Mouse (Mus musculus) thymus, postnatal 4 days (tissue): Measurements from ENCODE around the gene Clca3a1.
"Not testable (repeated sequence)": the region's sequence is repeated elsewhere in the genome, so short reads cannot be mapped to it uniquely, and the experiment has no call there.

Source experiments
- DNase-seq: peaks from one replicate; pipeline ENCODE4 v3.0.0; 2021

Clca3a1 gene

GRCm38 (mm10) chr3:144760592-144761309 is at the start of gene Clca3a1:
Gene Clca3a1, minus strand, starts transcription at chr3:144760977.
- DNase-seq = no peak

- DNase-seq = not testable (repeated sequence)
Measured at GRCm38 (mm10) chr3:144808153-144808925, 47.6 kb upstream of the Clca3a1 start.

DNA sequence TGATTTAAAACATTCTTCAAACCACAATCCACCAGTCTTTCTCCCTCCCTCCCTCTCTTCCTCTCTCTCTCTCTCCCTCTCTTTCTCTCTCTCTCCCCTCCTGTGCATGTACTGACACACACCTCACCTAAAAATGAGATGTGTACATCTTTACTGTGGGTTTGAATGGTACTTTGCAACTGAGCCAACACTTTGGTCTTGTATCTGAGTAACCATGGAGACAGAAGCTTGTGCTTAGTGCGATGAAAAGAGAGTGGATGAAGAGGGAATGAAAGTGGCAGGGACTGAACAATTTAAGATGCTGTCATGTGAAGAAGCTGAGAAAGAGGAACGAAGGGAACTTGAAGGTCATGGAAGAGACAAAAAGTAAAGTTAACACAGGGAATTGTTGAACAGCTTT is 45.8 kb upstream of the Clca3a1 start:
- DNase-seq = not testable (repeated sequence)

- peak; percentile 18 for DNase-seq
Measured at GRCm38 (mm10) chr3:144801861-144802260, 41.1 kb upstream of the Clca3a1 start.

DNA sequence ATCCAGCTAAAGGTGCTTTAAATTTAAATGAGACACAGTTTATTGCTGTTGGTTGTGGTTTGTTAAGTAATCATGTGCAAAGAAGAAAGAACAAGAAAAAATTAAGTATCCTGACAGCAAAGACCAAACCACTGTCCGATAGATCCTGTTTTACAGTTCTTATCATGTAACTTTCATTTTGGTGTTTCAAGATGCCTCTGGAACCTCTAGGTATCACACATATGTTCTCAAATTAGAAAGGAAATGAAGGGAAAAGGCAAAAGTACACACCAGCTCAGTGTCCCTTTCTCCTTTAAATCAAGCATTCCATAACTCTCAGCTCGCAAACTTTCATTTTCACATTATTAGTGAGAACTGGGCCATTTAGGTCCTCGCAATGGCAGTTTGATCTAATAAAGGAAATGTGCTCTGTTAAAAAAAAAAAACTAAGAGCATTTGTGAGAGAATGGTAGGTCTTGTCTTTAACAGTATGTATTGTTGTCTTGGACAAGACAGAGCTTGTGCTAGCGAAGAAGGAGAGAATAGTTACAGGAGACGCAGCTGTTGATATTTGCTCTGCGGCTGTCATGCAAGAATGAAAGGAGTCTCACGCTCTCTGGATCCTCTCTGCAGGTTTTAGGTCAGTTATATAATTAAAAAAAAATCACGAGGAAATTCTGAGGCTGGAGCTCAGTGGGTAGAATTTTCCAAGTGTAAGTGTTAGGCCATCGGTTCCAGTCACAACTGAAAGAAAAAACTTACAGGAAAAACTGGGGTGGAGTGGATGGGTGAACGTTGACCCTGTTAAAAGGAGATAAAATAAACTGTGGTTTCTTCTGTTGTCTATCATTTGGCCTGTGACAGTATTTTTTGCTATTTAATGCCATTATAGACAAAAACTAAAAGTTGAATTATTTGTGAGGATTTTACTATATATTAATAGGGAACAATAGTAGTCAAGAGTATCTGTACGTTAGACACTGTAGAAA is 24.7 kb upstream of the Clca3a1 start:
- no peak for DNase-seq

GRCm38 (mm10) chr3:144765161-144765560 is 4.4 kb upstream of the Clca3a1 start:
- no peak for DNase-seq

DNA sequence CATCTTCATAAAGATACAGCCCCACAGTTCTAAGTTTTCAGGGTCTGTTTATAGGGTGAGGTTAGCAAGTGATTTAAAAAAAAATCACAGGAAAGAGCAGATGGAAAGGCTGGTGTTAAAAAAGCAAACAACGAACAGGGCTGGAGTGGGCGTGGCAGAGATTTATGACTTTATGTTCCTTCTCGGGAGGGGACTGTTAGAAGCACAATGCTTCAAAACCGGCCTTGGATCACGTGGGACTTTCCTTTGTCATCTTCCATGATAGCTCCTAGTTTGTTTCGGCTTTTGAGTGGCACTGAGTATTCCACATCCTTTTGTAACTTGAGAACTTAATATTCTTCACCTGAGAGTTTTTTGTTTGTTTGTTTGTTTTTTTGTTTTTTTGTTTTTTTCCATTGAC is 677 bp upstream of the Clca3a1 start:
- DNase-seq = no peak

DNA sequence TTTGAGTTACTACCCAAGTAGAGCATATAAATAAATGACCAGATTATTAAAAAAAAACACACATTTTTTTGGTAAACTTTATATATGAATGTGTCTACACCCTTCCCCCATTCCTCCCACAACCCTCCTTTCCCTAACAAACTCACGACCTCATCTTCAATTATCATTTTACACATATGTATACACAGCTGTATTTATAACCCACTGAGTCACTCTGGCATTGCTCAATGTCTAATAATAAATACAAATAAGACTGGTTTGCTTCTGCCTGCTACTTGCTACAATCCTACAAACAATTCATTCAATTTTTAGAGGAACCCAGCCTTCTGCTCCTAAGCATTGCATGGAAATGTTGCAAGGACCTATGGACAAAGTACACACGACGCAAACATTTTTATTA is 1.1 kb downstream of the Clca3a1 start:
- no peak for DNase-seq

DNA sequence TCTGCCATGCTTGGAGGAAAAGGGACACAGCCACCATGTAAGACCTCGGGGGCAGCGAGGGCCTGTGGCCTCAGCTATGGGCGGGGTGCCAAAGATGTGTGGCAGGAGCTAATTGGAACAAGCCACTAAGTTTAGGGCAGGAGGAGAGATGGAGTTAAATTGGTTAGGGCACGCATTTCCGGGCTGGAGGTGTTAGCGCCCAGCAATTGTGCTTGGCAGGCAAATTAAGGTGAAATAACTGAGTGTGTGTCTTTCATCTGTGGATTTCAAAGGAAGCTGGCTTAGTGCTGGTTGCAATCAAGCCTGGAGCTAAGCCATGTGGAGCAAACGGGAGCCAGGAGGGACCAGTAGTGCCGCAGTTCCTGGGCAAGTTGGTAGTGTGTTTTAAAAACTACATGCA is 4.7 kb downstream of the Clca3a1 start:
- DNase-seq = not testable (repeated sequence)

DNA sequence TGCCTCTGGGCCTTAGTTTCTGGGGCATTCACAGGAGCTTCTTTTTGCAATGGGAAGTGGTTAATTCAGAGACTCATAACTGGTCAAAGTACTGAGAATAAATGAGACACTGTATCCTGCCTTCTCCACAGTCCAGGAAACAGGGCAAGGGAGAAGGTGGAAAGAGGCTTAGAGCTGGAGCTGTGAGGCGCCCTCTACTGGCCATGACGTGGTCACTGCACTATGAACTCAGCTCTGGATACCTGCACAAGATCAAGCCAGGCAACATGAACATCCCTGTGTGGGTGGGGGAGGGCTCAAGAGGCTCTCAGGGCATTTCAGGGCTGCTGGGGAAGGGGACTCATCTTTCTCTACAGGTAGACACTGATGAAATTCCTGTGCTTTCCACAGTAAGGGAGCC is 7.7 kb downstream of the Clca3a1 start:
- DNase-seq = peak; percentile 41

GRCm38 (mm10) chr3:144749062-144749963 is 11.5 kb downstream of the Clca3a1 start:
- DNase-seq = not testable (repeated sequence)

DNA sequence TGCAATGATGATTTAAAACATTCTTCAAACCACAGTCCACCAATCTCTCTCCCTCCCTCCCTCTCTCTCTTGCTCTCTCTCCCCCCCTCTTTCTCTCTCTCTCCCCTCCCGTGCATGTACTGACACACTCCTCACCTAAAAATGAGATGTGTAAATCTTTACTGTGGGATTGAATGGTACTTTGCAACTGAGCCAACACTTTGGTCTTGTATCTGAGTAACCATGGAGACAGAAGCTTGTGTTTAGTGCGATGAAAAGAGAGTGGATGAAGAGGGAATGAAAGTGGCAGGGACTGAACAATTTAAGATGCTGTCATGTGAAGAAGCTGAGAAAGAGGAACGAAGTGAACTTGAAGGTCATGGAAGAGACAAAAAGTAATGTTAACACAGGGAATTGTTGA is 13.1 kb downstream of the Clca3a1 start:
- not testable (repeated sequence) for DNase-seq

DNA sequence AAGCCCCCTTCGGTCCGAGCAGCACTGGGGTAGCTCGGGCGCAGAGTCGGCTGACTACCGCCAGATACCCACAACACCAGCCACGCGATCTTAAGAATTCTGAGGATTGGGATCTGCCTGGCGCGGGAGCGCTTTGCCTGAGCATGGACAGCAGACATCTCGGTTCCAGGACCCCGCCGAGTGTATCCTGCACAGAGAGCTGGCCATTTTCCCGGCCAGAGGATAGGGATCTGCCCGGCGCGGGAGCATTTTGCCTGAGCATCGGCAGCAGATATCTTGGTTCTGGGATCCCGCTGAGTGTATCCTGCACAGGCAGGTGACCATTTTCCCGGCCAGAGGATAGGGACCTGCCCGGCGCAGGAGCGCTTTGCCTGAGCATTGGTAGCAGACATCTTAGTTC is 22.4 kb downstream of the Clca3a1 start:
- DNase-seq = not testable (repeated sequence)

- peak; percentile 73 for DNase-seq
Measured at GRCm38 (mm10) chr3:144736831-144737230, 23.9 kb downstream of the Clca3a1 start.

GRCm38 (mm10) chr3:144723455-144723854 is 37.3 kb downstream of the Clca3a1 start:
- peak; percentile 73 for DNase-seq

DNA sequence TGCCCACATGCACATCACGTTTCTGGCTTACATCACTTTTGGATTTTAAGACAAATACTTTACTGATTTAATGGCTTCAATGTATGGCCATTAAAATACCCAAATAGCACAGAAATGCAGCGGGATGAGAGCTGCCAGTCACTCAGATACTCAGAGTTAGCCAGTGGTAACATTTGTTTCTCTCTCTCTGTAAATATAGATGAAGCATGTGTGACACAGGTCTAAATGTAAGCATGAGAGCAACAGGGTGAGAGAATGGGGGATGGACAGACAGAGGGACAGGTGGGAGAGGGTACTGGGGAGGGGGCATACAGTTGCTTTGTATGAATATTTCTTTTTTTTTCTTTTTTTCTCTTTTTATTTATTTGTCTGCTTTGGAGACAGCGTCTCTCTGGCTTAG is 38.2 kb downstream of the Clca3a1 start:
- DNase-seq = not testable (repeated sequence)

DNA sequence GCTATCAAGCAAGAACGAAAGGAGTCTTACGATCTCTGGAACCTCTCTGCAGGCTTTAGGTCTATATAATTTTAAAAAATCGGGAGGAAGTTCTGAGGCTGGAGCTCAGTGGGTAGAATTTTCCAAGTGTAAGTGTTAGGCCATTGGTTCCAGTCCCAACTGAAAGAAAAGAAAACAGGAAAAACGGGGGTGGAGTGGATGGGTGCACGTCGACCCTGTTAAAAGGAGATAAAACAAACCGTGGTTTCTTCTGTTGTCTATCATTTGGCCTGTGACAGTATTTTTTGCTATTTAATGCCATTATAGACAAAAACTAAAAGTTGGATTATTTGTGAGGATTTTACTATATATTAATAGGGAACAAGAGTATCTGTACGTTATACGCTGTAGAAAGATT is 38.9 kb downstream of the Clca3a1 start:
- no peak for DNase-seq

DNA sequence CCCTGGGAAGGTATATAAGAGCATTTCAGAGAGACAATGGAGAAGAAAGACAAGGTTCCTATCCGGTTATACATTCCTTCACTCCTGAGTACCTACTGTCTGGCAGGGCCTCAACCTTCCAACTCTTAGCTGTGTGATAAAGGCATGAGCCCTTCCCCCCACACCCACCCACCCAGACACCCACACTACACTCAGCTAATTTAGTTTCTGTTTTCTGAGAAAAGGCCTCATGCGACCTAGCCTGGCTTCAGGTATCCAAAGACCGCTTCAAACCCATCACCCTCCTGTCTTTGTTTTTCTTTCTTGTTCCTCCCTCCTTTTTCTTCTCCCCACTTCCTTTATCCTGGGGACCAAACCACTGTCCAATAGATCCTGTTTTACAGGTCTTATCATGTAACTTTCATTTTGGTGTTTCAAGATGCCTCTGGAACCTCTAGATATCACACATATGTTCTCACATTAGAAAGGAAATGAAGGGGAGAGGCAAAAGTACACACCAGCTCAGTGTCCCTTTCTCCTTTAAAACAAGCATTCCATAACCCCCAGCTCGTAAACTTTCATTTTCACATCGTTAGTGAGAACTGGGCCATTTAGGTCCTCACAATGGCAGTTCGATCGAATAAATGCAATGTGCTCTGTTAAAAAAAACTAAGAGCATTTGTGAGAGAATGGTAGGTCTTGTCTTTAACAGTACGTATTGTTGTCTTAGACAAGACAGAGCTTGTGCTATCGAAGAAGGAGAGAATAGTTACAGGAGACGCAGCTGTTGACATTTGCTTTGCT is 39.5 kb downstream of the Clca3a1 start:
- no peak for DNase-seq

GRCm38 (mm10) chr3:144719901-144720747 is 40.7 kb downstream of the Clca3a1 start, which contains the start of gene Sh3glb1:
Gene Sh3glb1, minus strand, starts transcription at chr3:144720335.
- peak; percentile 100 for DNase-seq
